Mouse (Mus musculus) megakaryocyte, embryonic 14.5 days (primary cell): ENCODE results near the gene Shc3.

Experiments
- FLI1 ChIP-seq: IDR thresholded peaks from 2 replicates; pipeline ENCODE4 v1.6.1; 2012; ENCODE audit warnings: low read length, inconsistent platforms, mixed read lengths
- GATA1 ChIP-seq: IDR thresholded peaks from 3 replicates; pipeline ENCODE4 v1.6.1; 2012; ENCODE audit warnings: mixed read lengths, low read length, inconsistent platforms, borderline replicate concordance

- TF ChIP-seq GATA1 (no peak), FLI1 (no peak)
These were observed 47.3 kb upstream of the Shc3 start for GRCm38 (mm10) chr13:51616417-51617044.
